Comparison of ENCODE assay signal across 24 mouse cellular contexts in the genomic region with DNA sequence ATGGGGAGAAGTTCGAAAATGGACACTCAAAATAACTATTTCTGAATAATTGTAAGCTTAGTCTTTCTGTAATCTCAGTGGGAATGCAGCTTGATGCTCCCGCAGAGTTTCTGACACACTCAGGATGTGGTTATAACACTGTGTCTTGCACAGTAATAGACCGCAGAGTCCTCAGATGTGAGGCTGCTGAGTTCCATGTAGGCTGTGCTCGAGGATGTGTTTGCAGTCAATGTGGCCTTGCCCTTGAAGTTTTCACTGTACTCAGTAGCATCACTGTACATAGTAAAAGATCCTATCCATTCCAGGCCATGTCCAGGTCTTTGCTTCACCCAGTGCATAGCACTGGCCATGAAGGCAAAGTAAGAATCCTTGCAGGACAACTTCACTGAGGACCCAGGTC.
DNase-seq lines count a peak whose midpoint lies in the region; ATAC-seq lines count a peak whose summit lies in the region.
"Had no signal": no experiment of that assay in that cellular context is flagged by ENCODE, and none has a peak within 500 bp of the region (broad histone marks: within the 10 kb centered on the region; RNA-seq: fewer than 3 reads in every experiment).

No protein-coding gene starts in this region.

- H3K27me3 ChIP-seq in midbrain, embryonic 10.5 days (ENCODE audit: low read depth, poor library complexity, severe bottlenecking) = no peaks in the 10 kb centered on the region
- H3K27me3 ChIP-seq in forebrain, embryonic 16.5 days (replicated peaks; ENCODE audit: control insufficient read depth, insufficient read depth, low read length) = no peaks in the 10 kb centered on the region
- H3K27me3 ChIP-seq: intestine, embryonic 15.5 days; liver, embryonic 15.5 days; stomach, embryonic 15.5 days had no signal

- H3K9ac ChIP-seq in forebrain, embryonic 16.5 days (replicated peaks; ENCODE audit: low read depth, low read length) = no peak overlapping the region
- H3K9ac ChIP-seq: forebrain, postnatal 0 days; hindbrain, embryonic 14.5 days; intestine, embryonic 15.5 days; liver, embryonic 15.5 days; stomach, embryonic 15.5 days had no signal

- ATAC-seq in megakaryocyte, adult 5-6 weeks (ENCODE audit: poor library complexity, severe bottlenecking) = peak; percentile 49
- ATAC-seq in forebrain, embryonic 16.5 days = no peak
- ATAC-seq: forebrain, postnatal 0 days; intestine, embryonic 15.5 days had no signal

- WGBS in midbrain, embryonic 10.5 days = 85% methylated on average over 4 of the region's 4 CpGs
- WGBS in forebrain, embryonic 16.5 days = 74% methylated on average over 4 of the region's 4 CpGs

- no peak overlapping the region for H3K4me2 ChIP-seq in forebrain, embryonic 16.5 days (ENCODE audit: low read length)
- H3K4me2 ChIP-seq: hindbrain, embryonic 14.5 days; intestine, embryonic 15.5 days; liver, embryonic 15.5 days; stomach, embryonic 15.5 days had no signal

- no peaks in the 10 kb centered on the region for H3K36me3 ChIP-seq in midbrain, embryonic 10.5 days
- H3K36me3 ChIP-seq in forebrain, embryonic 16.5 days (ENCODE audit: control insufficient read depth, insufficient read depth) = no peaks in the 10 kb centered on the region
- H3K36me3 ChIP-seq: forebrain, embryonic 10.5 days; intestine, embryonic 15.5 days; limb, embryonic 10.5 days; liver, embryonic 15.5 days; stomach, embryonic 15.5 days had no signal

- no peak overlapping the region for H3K4me3 ChIP-seq in midbrain, embryonic 10.5 days
- H3K4me3 ChIP-seq in forebrain, embryonic 16.5 days (replicated peaks; ENCODE audit: low read length) = no peak overlapping the region
- H3K4me3 ChIP-seq: forebrain, embryonic 10.5 days; intestine, embryonic 15.5 days; layer of hippocampus, adult 2 months; limb, embryonic 10.5 days; liver, embryonic 15.5 days; stomach, embryonic 15.5 days had no signal

- no peak overlapping the region for H3K27ac ChIP-seq in midbrain, embryonic 10.5 days (replicated peaks)
- H3K27ac ChIP-seq in forebrain, embryonic 16.5 days (ENCODE audit: low read length) = no peak overlapping the region
- H3K27ac ChIP-seq: forebrain, embryonic 10.5 days; hindbrain, embryonic 14.5 days; intestine, embryonic 15.5 days; layer of hippocampus, adult 2 months; limb, embryonic 10.5 days; liver, embryonic 15.5 days; macrophage; stomach, embryonic 15.5 days had no signal

- H3K9me3 ChIP-seq in midbrain, embryonic 10.5 days (replicated peaks) = peaks cover 24% of the 10 kb centered on the region
- no peaks in the 10 kb centered on the region for H3K9me3 ChIP-seq in forebrain, embryonic 16.5 days (ENCODE audit: control insufficient read depth, low read length)
- H3K9me3 ChIP-seq: intestine, embryonic 15.5 days; limb, embryonic 10.5 days; liver, embryonic 15.5 days; stomach, embryonic 15.5 days had no signal

- no peaks in the 10 kb centered on the region for H3K4me1 ChIP-seq in midbrain, embryonic 10.5 days
- no peaks in the 10 kb centered on the region for H3K4me1 ChIP-seq in forebrain, embryonic 16.5 days (replicated peaks; ENCODE audit: control insufficient read depth, insufficient read depth, low read length)
- H3K4me1 ChIP-seq: forebrain, embryonic 10.5 days; intestine, embryonic 15.5 days; limb, embryonic 10.5 days; liver, embryonic 15.5 days; stomach, embryonic 15.5 days had no signal

- DNase-seq in 416B (ENCODE audit: low read depth) = peak; percentile 30
- DNase-seq in T-cell, adult 2 months (ENCODE audit: low spot score) = peak; percentile 41
- DNase-seq in thymus, postnatal 25 days = peak; percentile 12
- DNase-seq in midbrain, embryonic 10.5 days (ENCODE audit: low spot score) = no peak
- DNase-seq in MN1 (ENCODE audit: low spot score) = no peak
- DNase-seq: adrenal gland, postnatal 25 days; cerebellum, adult 9-10 months; forebrain, postnatal 0 days; gastrocnemius, postnatal 14 days; kidney, adult 8-10 months; kidney, postnatal 14 days; liver; midbrain, embryonic 14.5 days; right cerebral cortex, postnatal 4 days had no signal

Comparison
In these comparisons a context has a peak if more than half of its experiments do, and no peak if none do; other contexts are left out.
1. DNase-seq: peak in 416B (single experiment), T-cell, adult 2 months (single experiment) and thymus, postnatal 25 days (single experiment); none in midbrain, embryonic 10.5 days (single experiment) and MN1 (single experiment).